Mouse (Mus musculus) kidney, embryonic 16.5 days (tissue): ENCODE measurements at regions not wholly inside any gene's neighbourhood (a gene's known extent, or its start where the extent isn't known, plus 50 kb on each side); places are given as distances from the start of the nearest gene placed in this dataset.
"Not testable (repeated sequence)": the region's sequence is repeated elsewhere in the genome, so short reads cannot be mapped to it uniquely, and the experiment has no call there.

Source experiments
- ATAC-seq: fragments of 200-750 bp; cut with Nextera tagmentation; 2 replicates; pipeline ENCODE4 v1.8.0; 2017; ENCODE audit warnings: moderate TSS enrichment; ENCODE audit not compliant: low FRiP score, low TSS enrichment
- H3K27ac ChIP-seq: fragments of 300-500 bp; sonication (generic); 2 replicates; pipeline ENCODE4 v1.5.1; 2014; ENCODE audit warnings: low read length
- H3K27me3 ChIP-seq: fragments of 300-500 bp; sonication (generic); 2 replicates; pipeline ENCODE4 v1.6.1; 2014; ENCODE audit warnings: low read length, control low read depth, mixed read lengths; ENCODE audit not compliant: insufficient read depth
- H3K36me3 ChIP-seq: fragments of 300-500 bp; sonication (generic); 2 replicates; pipeline ENCODE4 v1.6.1; 2014; ENCODE audit warnings: low read length, control low read depth, mixed read lengths; ENCODE audit not compliant: insufficient read depth
- H3K4me1 ChIP-seq: fragments of 300-500 bp; sonication (generic); 2 replicates; pipeline ENCODE4 v1.6.1; 2014; ENCODE audit warnings: low read length, control low read depth, mixed read lengths; ENCODE audit not compliant: insufficient read depth
- H3K4me2 ChIP-seq: fragments of 300-500 bp; sonication (generic); replicated peaks from 2 replicates; pipeline ENCODE4 v1.6.1; 2014; ENCODE audit warnings: low read depth, low read length
- H3K4me3 ChIP-seq: fragments of 300-500 bp; sonication (generic); 2 replicates; pipeline ENCODE4 v1.5.1; 2014; ENCODE audit warnings: mild to moderate bottlenecking, low read length
- H3K9ac ChIP-seq: fragments of 300-500 bp; sonication (generic); replicated peaks from 2 replicates; pipeline ENCODE4 v1.6.1; 2014; ENCODE audit warnings: low read length
- H3K9me3 ChIP-seq: fragments of 300-500 bp; sonication (generic); 2 replicates; pipeline ENCODE4 v1.6.1; 2016; ENCODE audit warnings: low read length, control low read depth
- WGBS: fragments of 180-500 bp; shearing (Covaris S2); extraction: QIAGEN DNeasy Blood & Tissue Kit; methylation state at CpG from one replicate; pipeline ENCODE4 v1.1.7; 2014; 5-methylcytosine and 5-hydroxymethylcytosine counted together

DNA sequence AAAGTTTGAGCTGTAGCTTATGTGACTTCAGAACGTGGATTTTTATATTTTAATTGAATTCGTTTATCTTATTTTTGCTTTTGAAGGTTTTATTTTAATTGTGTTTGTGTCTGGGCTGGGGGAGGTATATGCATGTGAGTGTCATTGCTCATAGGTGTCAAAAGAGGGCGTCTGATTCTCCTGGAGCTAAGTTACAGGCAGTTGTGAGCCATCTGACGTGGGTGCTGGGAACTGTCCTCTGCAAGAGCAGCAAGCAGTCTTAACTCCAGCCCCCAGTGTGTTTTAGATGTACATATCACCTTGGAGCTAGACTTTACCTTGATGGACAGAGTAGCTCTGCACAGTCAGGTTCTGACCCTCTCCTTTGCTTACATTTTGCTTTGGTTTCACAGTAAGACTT is 79.0 kb upstream of the Tcf12 start:
- no peak overlapping the region for H3K4me2 ChIP-seq
- 0 out of 2 replicates have a peak, but pooled peaks cover 2% of the 10 kb centered on the region for H3K9me3 ChIP-seq
- ATAC-seq: no peak
- no peak overlapping the region for H3K4me3 ChIP-seq
- peaks cover 3% of the 10 kb centered on the region; the same call in 1 of the 2 replicates for H3K4me1 ChIP-seq
- H3K27me3 ChIP-seq: no peaks in the 10 kb centered on the region
- no peaks in the 10 kb centered on the region for H3K36me3 ChIP-seq
- no peak overlapping the region for H3K27ac ChIP-seq
- H3K9ac ChIP-seq: no peak overlapping the region
- 84% methylated on average over 4 of the region's 4 CpGs for WGBS

GRCm38 (mm10) chr9:72191091-72191490 is 79.4 kb upstream of the Tcf12 start:
- H3K27ac ChIP-seq: no peak overlapping the region
- H3K36me3 ChIP-seq: no peaks in the 10 kb centered on the region
- no peak overlapping the region for H3K9ac ChIP-seq
- H3K4me3 ChIP-seq: no peak overlapping the region
- 89% methylated on average over 8 of the region's 8 CpGs for WGBS
- H3K27me3 ChIP-seq: no peaks in the 10 kb centered on the region
- no peak overlapping the region for H3K4me2 ChIP-seq
- H3K4me1 ChIP-seq: peaks cover 3% of the 10 kb centered on the region; the same call in 1 of the 2 replicates
- 0 out of 2 replicates have a peak, but pooled peaks cover 2% of the 10 kb centered on the region for H3K9me3 ChIP-seq
- no peak for ATAC-seq

- Histone ChIP-seq H3K4me3 (no peak overlapping the region), H3K9me3 (0 out of 2 replicates have a peak, but pooled peaks cover 2% of the 10 kb centered on the region), H3K36me3 (no peaks in the 10 kb centered on the region), H3K4me1 (peaks cover 3% of the 10 kb centered on the region; the same call in 1 of the 2 replicates), H3K27me3 (no peaks in the 10 kb centered on the region), H3K9ac (no peak overlapping the region), H3K4me2 (no peak overlapping the region), H3K27ac (no peak overlapping the region)
- WGBS: 52% methylated on average over 8 of the region's 8 CpGs
- no peak for ATAC-seq
Measured at GRCm38 (mm10) chr9:72192051-72192952, 80.6 kb upstream of the Tcf12 start.

DNA sequence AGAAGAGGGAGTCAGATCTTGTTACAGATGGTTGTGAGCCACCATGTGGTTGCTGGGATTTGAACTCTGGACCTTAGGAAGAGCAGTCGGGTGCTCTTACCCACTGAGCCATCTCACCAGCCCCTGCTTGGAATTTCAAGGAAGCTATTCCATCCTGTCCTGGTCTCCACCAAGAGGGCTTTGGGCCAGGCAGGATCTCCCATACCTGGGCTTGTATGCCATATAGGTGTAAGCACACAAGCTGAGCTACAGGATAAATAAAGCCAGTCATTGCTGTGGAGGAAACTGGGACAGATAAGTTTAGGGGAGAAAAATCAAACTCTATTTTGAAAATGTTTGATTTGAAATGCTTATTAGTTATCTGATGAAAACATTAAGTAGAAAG is 81.3 kb upstream of the Tcf12 start:
- 94% methylated on average over 1 of the region's 1 CpGs for WGBS
- H3K9ac ChIP-seq, H3K36me3 ChIP-seq: not testable (repeated sequence)

GRCm38 (mm10) chr9:72195348-72195747 is 79.3 kb upstream of the Zfp280d start:
- no peak for ATAC-seq
- Histone ChIP-seq H3K4me2 (no peak overlapping the region), H3K36me3 (no peaks in the 10 kb centered on the region), H3K4me1 (peaks cover 3% of the 10 kb centered on the region; the same call in 1 of the 2 replicates), H3K4me3 (no peak overlapping the region), H3K27me3 (no peaks in the 10 kb centered on the region), H3K9me3 (no peaks in the 10 kb centered on the region), H3K27ac (no peak overlapping the region), H3K9ac (no peak overlapping the region)
- WGBS: 60% methylated on average over 3 of the region's 3 CpGs

More for the DNA sequence above, 81.3 kb upstream of the Tcf12 start:
- not testable (repeated sequence) for H3K4me2 ChIP-seq, H3K4me3 ChIP-seq, H3K9me3 ChIP-seq, H3K4me1 ChIP-seq, ATAC-seq, H3K27ac ChIP-seq, H3K27me3 ChIP-seq

- Histone ChIP-seq H3K4me1 (peaks cover 3% of the 10 kb centered on the region; the same call in 1 of the 2 replicates), H3K36me3 (no peaks in the 10 kb centered on the region), H3K27ac (no peak overlapping the region), H3K4me3 (no peak overlapping the region), H3K27me3 (no peaks in the 10 kb centered on the region), H3K4me2 (no peak overlapping the region), H3K9me3 (no peaks in the 10 kb centered on the region), H3K9ac (no peak overlapping the region)
- no peak for ATAC-seq
- WGBS: 71% methylated on average over 10 of the region's 10 CpGs
Measured at GRCm38 (mm10) chr9:72196626-72197330, 77.9 kb upstream of the Zfp280d start.

GRCm38 (mm10) chr9:72197331-72197732 is 77.3 kb upstream of the Zfp280d start:
- no peak overlapping the region for H3K4me3 ChIP-seq
- H3K4me1 ChIP-seq: peaks cover 2% of the 10 kb centered on the region; the same call in 1 of the 2 replicates
- WGBS: 72% methylated on average over 11 of the region's 11 CpGs
- no peaks in the 10 kb centered on the region for H3K9me3 ChIP-seq
- H3K36me3 ChIP-seq: no peaks in the 10 kb centered on the region
- H3K27me3 ChIP-seq: no peaks in the 10 kb centered on the region
- no peak for ATAC-seq
- no peak overlapping the region for H3K27ac ChIP-seq
- H3K4me2 ChIP-seq: no peak overlapping the region
- H3K9ac ChIP-seq: no peak overlapping the region

DNA sequence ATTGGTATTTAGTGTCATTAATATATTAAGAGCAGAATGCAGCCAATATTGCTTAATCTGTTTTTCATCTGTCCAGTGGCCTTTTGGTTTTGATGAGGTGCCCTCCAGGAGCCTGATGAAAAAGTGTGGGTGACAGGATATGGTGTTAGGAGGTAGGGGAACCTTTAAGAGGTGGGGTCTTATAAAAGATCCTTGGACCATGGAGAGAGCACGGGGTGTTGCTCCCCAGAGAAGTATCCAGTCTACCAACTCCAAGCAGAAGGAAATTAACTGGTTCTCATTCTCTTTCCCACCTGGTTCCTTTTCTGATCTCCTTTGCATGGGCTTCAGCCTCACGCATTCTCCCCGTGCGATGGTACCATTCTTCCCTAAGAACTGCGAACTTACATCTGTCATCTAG is 75.7 kb upstream of the Zfp280d start:
- no peak overlapping the region for H3K4me2 ChIP-seq
- H3K4me1 ChIP-seq: no peaks in the 10 kb centered on the region
- no peak for ATAC-seq
- no peak overlapping the region for H3K9ac ChIP-seq
- no peak overlapping the region for H3K27ac ChIP-seq
- no peaks in the 10 kb centered on the region for H3K36me3 ChIP-seq
- no peaks in the 10 kb centered on the region for H3K27me3 ChIP-seq
- H3K4me3 ChIP-seq: no peak overlapping the region
- H3K9me3 ChIP-seq: no peaks in the 10 kb centered on the region
- WGBS: 91% methylated on average over 5 of the region's 5 CpGs

- H3K4me2 ChIP-seq: no peak overlapping the region
- H3K4me3 ChIP-seq: no peak overlapping the region
- H3K36me3 ChIP-seq: no peaks in the 10 kb centered on the region
- H3K9me3 ChIP-seq: no peaks in the 10 kb centered on the region
- no peak overlapping the region for H3K27ac ChIP-seq
- no peaks in the 10 kb centered on the region for H3K4me1 ChIP-seq
- WGBS: 95% methylated on average over 2 of the region's 2 CpGs
- no peaks in the 10 kb centered on the region for H3K27me3 ChIP-seq
- H3K9ac ChIP-seq: no peak overlapping the region
- no peak for ATAC-seq
Measured at GRCm38 (mm10) chr9:72204357-72204905, 70.2 kb upstream of the Zfp280d start.
